Mouse (Mus musculus): ENCODE data around the gene Skap1. TPM values are rescaled to one million over a fixed set of nuclear protein-coding genes. Genes with fewer than 3 reads are reported as not detected.
A peak's percentile ranks its signal among the peaks of the same experiment; 100 is the strongest.

Gene Skap1
- polyA plus RNA-seq, 1 experiment: 3.0 TPM

GRCm38 (mm10) chr11:96666924-96667323 is 202.5 kb downstream of the Skap1 start:
- Histone ChIP-seq H3K27me3 (ENCODE audit: control insufficient read depth, insufficient read depth, low read length) (no peaks in the 10 kb centered on the region; the same call in 1 of the 2 replicates), H3K36me3 (ENCODE audit: control insufficient read depth, insufficient read depth, low read length) (no peaks in the 10 kb centered on the region), H3K4me1 (ENCODE audit: control insufficient read depth, insufficient read depth, insufficient read length, low read length) (no peaks in the 10 kb centered on the region), H3K27ac (ENCODE audit: insufficient read depth, low read depth, low read length) (no peak overlapping the region), H3K4me3 (ENCODE audit: low read depth, low read length) (no peak overlapping the region)
- WGBS: 66% methylated on average over 3 of the region's 3 CpGs
- TF ChIP-seq POLR2A (IDR thresholded peaks at IDR 0.05; ENCODE audit: low read depth, low read length): no peak
- no peak for TF ChIP-seq CTCF (IDR thresholded peaks at IDR 0.05; ENCODE audit: extremely low read depth, insufficient read length, insufficient replicate concordance, low read depth, low read length)

- no peaks in the 10 kb centered on the region for H3K4me1 ChIP-seq (ENCODE audit: control insufficient read depth, insufficient read depth, insufficient read length, low read length)
- 61% methylated on average over 7 of the region's 7 CpGs for WGBS
- TF ChIP-seq POLR2A (IDR thresholded peaks at IDR 0.05; ENCODE audit: low read depth, low read length) (no peak), CTCF (IDR thresholded peaks at IDR 0.05; ENCODE audit: extremely low read depth, insufficient read length, insufficient replicate concordance, low read depth, low read length) (no peak)
Measured at GRCm38 (mm10) chr11:96668367-96668766, 204.0 kb downstream of the Skap1 start.

DNA sequence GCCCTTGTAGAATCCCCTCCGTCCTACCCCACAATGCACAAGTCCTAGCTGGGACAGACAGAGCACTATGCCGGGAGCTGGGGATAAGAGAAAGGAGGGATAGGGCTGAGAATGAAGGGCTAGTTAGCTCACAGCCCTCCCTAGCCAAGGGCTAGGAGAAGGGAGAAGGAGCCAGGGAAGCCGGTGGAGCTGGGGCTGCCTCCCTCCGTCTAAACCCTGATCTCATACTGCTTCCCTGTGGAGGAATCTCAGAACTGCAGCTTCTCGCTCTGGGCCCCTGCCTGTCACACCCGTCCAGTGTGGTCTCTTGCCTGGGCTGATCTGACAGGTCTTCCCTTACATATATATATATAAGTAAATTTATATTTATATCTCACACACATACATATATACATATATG is 209.4 kb downstream of the Skap1 start:
- no peaks in the 10 kb centered on the region for H3K4me1 ChIP-seq (ENCODE audit: control insufficient read depth, insufficient read depth, insufficient read length, low read length)
- H3K36me3 ChIP-seq (ENCODE audit: control insufficient read depth, insufficient read depth, low read length): no peaks in the 10 kb centered on the region
- no peak for TF ChIP-seq POLR2A (IDR thresholded peaks at IDR 0.05; ENCODE audit: low read depth, low read length)
- TF ChIP-seq CTCF (IDR thresholded peaks at IDR 0.05; ENCODE audit: extremely low read depth, insufficient read length, insufficient replicate concordance, low read depth, low read length): peak; percentile 49; the same call in 1 of the 2 replicates
- no peaks in the 10 kb centered on the region for H3K27me3 ChIP-seq (ENCODE audit: control insufficient read depth, insufficient read depth, low read length)
- H3K4me3 ChIP-seq (ENCODE audit: low read depth, low read length): no peak overlapping the region
- 11% methylated on average over 6 of the region's 6 CpGs for WGBS
- H3K27ac ChIP-seq (ENCODE audit: insufficient read depth, low read depth, low read length): no peak overlapping the region

More at GRCm38 (mm10) chr11:96668367-96668766, 204.0 kb downstream of the Skap1 start:
- Histone ChIP-seq H3K27me3 (ENCODE audit: control insufficient read depth, insufficient read depth, low read length) (no peaks in the 10 kb centered on the region; the same call in 1 of the 2 replicates), H3K4me3 (ENCODE audit: low read depth, low read length) (no peak overlapping the region), H3K36me3 (ENCODE audit: control insufficient read depth, insufficient read depth, low read length) (no peaks in the 10 kb centered on the region), H3K27ac (ENCODE audit: insufficient read depth, low read depth, low read length) (no peak overlapping the region)

GRCm38 (mm10) chr11:96674786-96675365 is 210.5 kb downstream of the Skap1 start:
- H3K36me3 ChIP-seq (ENCODE audit: control insufficient read depth, insufficient read depth, low read length): no peaks in the 10 kb centered on the region
- H3K27ac ChIP-seq (ENCODE audit: insufficient read depth, low read depth, low read length): no peak overlapping the region
- TF ChIP-seq CTCF (IDR thresholded peaks at IDR 0.05; ENCODE audit: extremely low read depth, insufficient read length, insufficient replicate concordance, low read depth, low read length): no peak
- H3K4me3 ChIP-seq (ENCODE audit: low read depth, low read length): no peak overlapping the region
- H3K27me3 ChIP-seq (ENCODE audit: control insufficient read depth, insufficient read depth, low read length): no peaks in the 10 kb centered on the region
- H3K4me1 ChIP-seq (ENCODE audit: control insufficient read depth, insufficient read depth, insufficient read length, low read length): no peaks in the 10 kb centered on the region
- WGBS: 10% methylated on average over 8 of the region's 8 CpGs

- H3K27ac ChIP-seq (ENCODE audit: insufficient read depth, low read depth, low read length): no peak overlapping the region
- TF ChIP-seq CTCF (IDR thresholded peaks at IDR 0.05; ENCODE audit: extremely low read depth, insufficient read length, insufficient replicate concordance, low read depth, low read length): no peak
- no peak for TF ChIP-seq POLR2A (IDR thresholded peaks at IDR 0.05; ENCODE audit: low read depth, low read length)
- H3K4me1 ChIP-seq (ENCODE audit: control insufficient read depth, insufficient read depth, insufficient read length, low read length): no peaks in the 10 kb centered on the region
- H3K27me3 ChIP-seq (ENCODE audit: control insufficient read depth, insufficient read depth, low read length): no peaks in the 10 kb centered on the region
- no peaks in the 10 kb centered on the region for H3K36me3 ChIP-seq (ENCODE audit: control insufficient read depth, insufficient read depth, low read length)
- 86% methylated on average over 13 of the region's 13 CpGs for WGBS
- H3K4me3 ChIP-seq (ENCODE audit: low read depth, low read length): no peak overlapping the region
Measured at GRCm38 (mm10) chr11:96678026-96678425, 213.6 kb downstream of the Skap1 start.

DNA sequence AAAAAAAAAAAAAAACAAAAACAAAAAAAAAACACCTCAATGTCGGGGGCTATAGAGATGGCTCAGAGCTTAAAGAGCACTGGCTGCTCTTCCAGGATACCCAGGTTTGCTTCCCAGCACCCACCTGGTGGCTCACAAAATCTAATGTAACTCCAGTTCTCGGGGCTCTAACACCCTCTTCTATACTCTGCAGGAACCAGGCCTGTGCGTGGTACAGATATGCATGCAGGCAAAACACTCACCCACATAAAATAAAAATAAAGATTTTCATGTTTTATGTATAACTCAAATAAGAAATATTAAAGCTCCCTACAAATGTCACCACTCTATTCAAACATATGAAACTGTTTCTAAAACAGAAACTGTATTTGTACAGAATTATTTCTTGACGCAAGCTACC is 214.6 kb downstream of the Skap1 start:
- WGBS: 79% methylated on average over 4 of the region's 4 CpGs
- Histone ChIP-seq H3K27me3 (ENCODE audit: control insufficient read depth, insufficient read depth, low read length) (no peaks in the 10 kb centered on the region), H3K4me3 (ENCODE audit: low read depth, low read length) (no peak overlapping the region), H3K4me1 (ENCODE audit: control insufficient read depth, insufficient read depth, insufficient read length, low read length) (no peaks in the 10 kb centered on the region), H3K36me3 (ENCODE audit: control insufficient read depth, insufficient read depth, low read length) (no peaks in the 10 kb centered on the region), H3K27ac (ENCODE audit: insufficient read depth, low read depth, low read length) (no peak overlapping the region)
- TF ChIP-seq POLR2A (IDR thresholded peaks at IDR 0.05; ENCODE audit: low read depth, low read length): no peak
- TF ChIP-seq CTCF (IDR thresholded peaks at IDR 0.05; ENCODE audit: extremely low read depth, insufficient read length, insufficient replicate concordance, low read depth, low read length): no peak

- peak; percentile 61; the same call in 1 of the 2 replicates for TF ChIP-seq CTCF (IDR thresholded peaks at IDR 0.05; ENCODE audit: extremely low read depth, insufficient read length, insufficient replicate concordance, low read depth, low read length)
- no peak for TF ChIP-seq POLR2A (IDR thresholded peaks at IDR 0.05; ENCODE audit: low read depth, low read length)
- Histone ChIP-seq H3K4me3 (ENCODE audit: low read depth, low read length) (no peak overlapping the region), H3K4me1 (ENCODE audit: control insufficient read depth, insufficient read depth, insufficient read length, low read length) (no peaks in the 10 kb centered on the region), H3K27ac (ENCODE audit: insufficient read depth, low read depth, low read length) (no peak overlapping the region), H3K36me3 (ENCODE audit: control insufficient read depth, insufficient read depth, low read length) (no peaks in the 10 kb centered on the region), H3K27me3 (ENCODE audit: control insufficient read depth, insufficient read depth, low read length) (no peaks in the 10 kb centered on the region)
- 93% methylated on average over 2 of the region's 2 CpGs for WGBS
Measured at GRCm38 (mm10) chr11:96685381-96685780, 221.0 kb downstream of the Skap1 start.

Measured in small intestine, adult 2 months (tissue).